Comparison of ENCODE assay signal across 8 mouse cellular contexts in genomic region chr16:33832057-33832456, GRCm38 (mm10). TPM values are rescaled to one million over a fixed set of nuclear protein-coding genes. Genes with fewer than 3 reads are reported as not detected.
DNase-seq lines count a peak whose midpoint lies in the region; ATAC-seq and TF ChIP-seq lines count a peak whose summit lies in the region.

No protein-coding gene starts in this region.

- no peak for TF ChIP-seq EP300 in liver, postnatal 0 days (IDR thresholded peaks at IDR 0.05; ENCODE audit: low read depth)

- no peak for ATAC-seq in forebrain, embryonic 16.5 days
- ATAC-seq in kidney, embryonic 15.5 days (replicated peaks; ENCODE audit: low FRiP score): no peak
- no peak for ATAC-seq in embryonic facial prominence, embryonic 13.5 days (ENCODE audit: insufficient number of reproducible peaks, insufficient read depth, low FRiP score, low TSS enrichment, low read depth)
- no peak for ATAC-seq in liver, postnatal 0 days
- ATAC-seq in cerebellum, adult (ENCODE audit: insufficient number of reproducible peaks, low FRiP score, low TSS enrichment): no peak

- no peaks in the 10 kb centered on the region for H3K9me3 ChIP-seq in forebrain, embryonic 10.5 days
- H3K9me3 ChIP-seq in forebrain, embryonic 16.5 days (ENCODE audit: control insufficient read depth, low read length): no peaks in the 10 kb centered on the region
- H3K9me3 ChIP-seq in kidney, embryonic 15.5 days (replicated peaks): no peaks in the 10 kb centered on the region
- no peaks in the 10 kb centered on the region for H3K9me3 ChIP-seq in embryonic facial prominence, embryonic 13.5 days
- H3K9me3 ChIP-seq in liver, postnatal 0 days (ENCODE audit: low read length): no peaks in the 10 kb centered on the region

- TF ChIP-seq CTCF in liver, postnatal 0 days (IDR thresholded peaks at IDR 0.05; ENCODE audit: low read depth): no peak

- H3K36me3 ChIP-seq in forebrain, embryonic 10.5 days (replicated peaks): no peaks in the 10 kb centered on the region
- no peaks in the 10 kb centered on the region for H3K36me3 ChIP-seq in forebrain, embryonic 16.5 days (ENCODE audit: control insufficient read depth, insufficient read depth)
- no peaks in the 10 kb centered on the region for H3K36me3 ChIP-seq in kidney, embryonic 15.5 days
- H3K36me3 ChIP-seq in embryonic facial prominence, embryonic 13.5 days: no peaks in the 10 kb centered on the region
- no peaks in the 10 kb centered on the region for H3K36me3 ChIP-seq in liver, postnatal 0 days (replicated peaks; ENCODE audit: insufficient read depth, low read length)

- peak overlapping the region; percentile 84 for H3K27ac ChIP-seq in forebrain, embryonic 10.5 days
- no peak overlapping the region for H3K27ac ChIP-seq in forebrain, embryonic 16.5 days (ENCODE audit: low read length)
- H3K27ac ChIP-seq in kidney, embryonic 15.5 days: peak overlapping the region; percentile 83
- peak overlapping the region; percentile 87 for H3K27ac ChIP-seq in embryonic facial prominence, embryonic 13.5 days
- no peak overlapping the region for H3K27ac ChIP-seq in liver, postnatal 0 days (ENCODE audit: low read depth)

- H3K4me2 ChIP-seq in forebrain, embryonic 16.5 days (ENCODE audit: low read length): no peak overlapping the region
- peak overlapping the region; percentile 70 for H3K4me2 ChIP-seq in kidney, embryonic 15.5 days
- H3K4me2 ChIP-seq in embryonic facial prominence, embryonic 13.5 days: peak overlapping the region; percentile 78
- H3K4me2 ChIP-seq in liver, postnatal 0 days (ENCODE audit: low read depth, low read length): peak overlapping the region; percentile 74

- WGBS in forebrain, embryonic 10.5 days: 53% methylated on average over 6 of the region's 6 CpGs
- WGBS in forebrain, embryonic 16.5 days: 46% methylated on average over 6 of the region's 6 CpGs
- 55% methylated on average over 6 of the region's 6 CpGs for WGBS in kidney, embryonic 15.5 days
- WGBS in embryonic facial prominence, embryonic 13.5 days: 43% methylated on average over 6 of the region's 6 CpGs
- WGBS in liver, postnatal 0 days (ENCODE audit: insufficient replicate concordance): 74% methylated on average over 6 of the region's 6 CpGs

- peaks cover 89% of the 10 kb centered on the region for H3K27me3 ChIP-seq in forebrain, embryonic 10.5 days (ENCODE audit: poor library complexity, severe bottlenecking)
- peaks cover 29% of the 10 kb centered on the region for H3K27me3 ChIP-seq in forebrain, embryonic 16.5 days (replicated peaks; ENCODE audit: control insufficient read depth, insufficient read depth, low read length)
- H3K27me3 ChIP-seq in kidney, embryonic 15.5 days: no peaks in the 10 kb centered on the region
- no peaks in the 10 kb centered on the region for H3K27me3 ChIP-seq in embryonic facial prominence, embryonic 13.5 days
- peaks cover 14% of the 10 kb centered on the region for H3K27me3 ChIP-seq in liver, postnatal 0 days (ENCODE audit: insufficient read depth, low read length)

- DNase-seq in forebrain, embryonic 10.5 days (ENCODE audit: extremely low spot score, low spot score): no peak
- DNase-seq in kidney, adult 9 months: no peak
- DNase-seq in liver, postnatal 0 days: no peak
- DNase-seq in embryo, embryonic 10.5 days (ENCODE audit: low spot score): no peak

- H3K4me3 ChIP-seq in forebrain, embryonic 10.5 days: peak overlapping the region; percentile 46
- H3K4me3 ChIP-seq in forebrain, embryonic 16.5 days (replicated peaks; ENCODE audit: low read length): no peak overlapping the region
- peak overlapping the region; percentile 37 for H3K4me3 ChIP-seq in kidney, embryonic 15.5 days (replicated peaks)
- H3K4me3 ChIP-seq in embryonic facial prominence, embryonic 13.5 days: peak overlapping the region; percentile 39
- no peak overlapping the region for H3K4me3 ChIP-seq in liver, postnatal 0 days (ENCODE audit: low read depth, low read length)

- peaks cover 54% of the 10 kb centered on the region for H3K4me1 ChIP-seq in forebrain, embryonic 10.5 days
- H3K4me1 ChIP-seq in forebrain, embryonic 16.5 days (replicated peaks; ENCODE audit: control insufficient read depth, insufficient read depth, low read length): peaks cover 32% of the 10 kb centered on the region
- peaks cover 46% of the 10 kb centered on the region for H3K4me1 ChIP-seq in kidney, embryonic 15.5 days
- H3K4me1 ChIP-seq in embryonic facial prominence, embryonic 13.5 days: peaks cover 69% of the 10 kb centered on the region
- H3K4me1 ChIP-seq in liver, postnatal 0 days (ENCODE audit: insufficient read depth): peaks cover 49% of the 10 kb centered on the region

- H3K9ac ChIP-seq in forebrain, embryonic 16.5 days (replicated peaks; ENCODE audit: low read depth, low read length): no peak overlapping the region
- no peak overlapping the region for H3K9ac ChIP-seq in kidney, embryonic 15.5 days
- peak overlapping the region; percentile 67; the same call in 1 of the 2 replicates for H3K9ac ChIP-seq in embryonic facial prominence, embryonic 13.5 days
- no peak overlapping the region for H3K9ac ChIP-seq in liver, postnatal 0 days (replicated peaks)

RNA-seq across cellular contexts. Expression of gene Itgb5, which starts 2.6 kb away (rescaled TPM):
- 10.6 and 14.3 TPM in 2 replicates for polyA plus RNA-seq in forebrain, embryonic 10.5 days (2016; fragmentation: Nextera tagmentation; extraction: Ambion mirVana)
- 7.7 and 10.5 TPM in 2 replicates for polyA plus RNA-seq in forebrain, embryonic 16.5 days (2015; fragmentation: Nextera tagmentation; extraction: Ambion mirVana)
- 44.4 and 46.9 TPM in 2 replicates for polyA plus RNA-seq in kidney, embryonic 15.5 days (2015; fragmentation: Nextera tagmentation; extraction: Ambion mirVana)
- polyA plus RNA-seq in embryonic facial prominence, embryonic 13.5 days (2015; fragmentation: Nextera tagmentation; extraction: Ambion mirVana): 47.7 and 94.8 TPM in 2 replicates
- polyA plus RNA-seq in liver, postnatal 0 days (2015; fragmentation: Nextera tagmentation; extraction: Ambion mirVana): 16.1 and 19.2 TPM in 2 replicates

RNA-seq across cellular contexts. Expression of gene Muc13, which starts 38.2 kb away (rescaled TPM):
- polyA plus RNA-seq in forebrain, embryonic 10.5 days (2016; fragmentation: Nextera tagmentation; extraction: Ambion mirVana): 0.24 and 0.38 TPM in 2 replicates
- 0.11 TPM in 1 of 2 replicates, not detected in the other for polyA plus RNA-seq in forebrain, embryonic 16.5 days (2015; fragmentation: Nextera tagmentation; extraction: Ambion mirVana)
- 0.19 and 1.4 TPM in 2 replicates for polyA plus RNA-seq in kidney, embryonic 15.5 days (2015; fragmentation: Nextera tagmentation; extraction: Ambion mirVana)
- polyA plus RNA-seq in embryonic facial prominence, embryonic 13.5 days (2015; fragmentation: Nextera tagmentation; extraction: Ambion mirVana): 0.11 and 2.1 TPM in 2 replicates
- polyA plus RNA-seq in liver, postnatal 0 days (2015; fragmentation: Nextera tagmentation; extraction: Ambion mirVana): 1.2 TPM in 2 replicates

Comparison
In these comparisons a context has a peak if more than half of its experiments do, and no peak if none do; other contexts are left out.
1. H3K27ac ChIP-seq: peak in forebrain, embryonic 10.5 days (single experiment), kidney, embryonic 15.5 days (single experiment) and embryonic facial prominence, embryonic 13.5 days (single experiment); none in forebrain, embryonic 16.5 days (single experiment) and liver, postnatal 0 days (single experiment).
2. H3K4me3 ChIP-seq: peak in forebrain, embryonic 10.5 days (single experiment), kidney, embryonic 15.5 days (single experiment) and embryonic facial prominence, embryonic 13.5 days (single experiment); none in forebrain, embryonic 16.5 days (single experiment) and liver, postnatal 0 days (single experiment).